Mouse (Mus musculus): ENCODE data around the gene Gm8693. TPM values are rescaled to one million over a fixed set of nuclear protein-coding genes. Genes with fewer than 3 reads are reported as not detected.
"Not testable (repeated sequence)": the region's sequence is repeated elsewhere in the genome, so short reads cannot be mapped to it uniquely, and the experiment has no call there.

Gene Gm8693
- polyA plus RNA-seq (2012; rRNA removed), result not detected in 2 replicates

DNA sequence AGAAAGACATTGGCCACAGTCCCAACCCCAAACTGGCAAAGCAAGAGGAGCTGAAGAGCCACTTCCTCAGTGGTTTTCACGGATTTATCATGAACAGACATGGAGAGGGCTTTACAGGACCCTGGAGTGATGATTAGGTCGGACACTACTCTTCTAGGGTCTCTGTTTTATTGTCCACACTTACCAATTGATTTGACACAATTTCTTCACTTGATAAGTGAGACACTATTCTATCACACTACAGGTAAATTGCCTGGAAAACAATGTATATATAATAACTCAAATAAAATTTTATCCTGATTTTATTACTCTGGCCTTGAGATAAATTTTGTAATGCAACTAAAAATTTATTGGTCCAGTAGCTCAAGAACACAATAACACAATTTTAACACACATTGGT, at the start of gene Gm8693:
Gene Gm8693 (minus strand): TSS at position 101 of the 400 bp plus-strand sequence.
- H3K4me3 ChIP-seq (ENCODE audit: insufficient read depth, low read length); H3K4me1 ChIP-seq (ENCODE audit: control insufficient read depth, insufficient read depth, low read length); H3K27ac ChIP-seq (ENCODE audit: insufficient read depth, low read length): not testable (repeated sequence)

DNA sequence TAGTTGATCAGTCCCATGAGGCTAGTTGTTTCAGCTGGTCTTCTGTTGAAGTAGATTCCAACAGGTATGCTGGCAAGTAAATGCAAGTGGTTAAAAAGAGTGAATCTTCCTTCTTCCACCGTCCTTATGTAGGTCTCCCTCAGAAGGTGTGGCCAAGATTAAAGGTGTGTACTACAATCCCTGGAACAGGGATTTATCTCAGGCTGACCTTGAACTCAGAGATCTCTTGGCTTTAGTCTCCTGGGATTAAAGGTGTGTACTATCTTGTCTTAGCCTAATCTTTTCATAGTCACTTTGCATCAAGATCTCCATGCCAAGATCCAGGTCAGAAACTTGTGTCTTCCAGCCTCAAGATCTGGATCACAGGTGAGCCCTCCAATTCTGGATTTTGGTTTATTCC, 27.5 kb upstream of the Gm8693 start, which contains the start of gene Gm4567:
Gene Gm4567 (minus strand): TSS at position 101 of the 400 bp plus-strand sequence.
- not testable (repeated sequence) for H3K4me1 ChIP-seq (ENCODE audit: control insufficient read depth, insufficient read depth, low read length); H3K4me3 ChIP-seq (ENCODE audit: insufficient read depth, low read length); H3K27ac ChIP-seq (ENCODE audit: insufficient read depth, low read length)

DNA sequence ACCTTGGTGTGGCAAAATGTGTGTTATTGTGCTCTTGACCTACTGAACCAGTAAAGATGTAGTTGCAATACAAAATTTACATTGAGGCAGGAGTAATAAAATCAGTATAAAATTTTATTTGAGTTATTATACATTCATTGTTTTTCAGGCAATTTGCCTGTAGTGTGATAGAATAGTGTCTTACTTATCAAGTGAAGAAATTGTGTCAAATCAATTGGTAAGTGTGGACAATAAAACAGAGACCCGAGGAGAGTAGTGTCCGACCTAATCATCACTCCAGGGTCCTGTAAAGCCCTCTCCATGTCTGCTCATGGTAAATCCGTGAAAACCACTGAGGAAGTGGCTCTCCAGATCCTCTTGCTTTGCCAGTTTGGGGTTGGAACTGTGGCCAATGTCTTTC, 34.4 kb downstream of the Gm8693 start, which contains the start of gene Vmn1r155:
Gene Vmn1r155 (plus strand): TSS at position 301 of the 400 bp plus-strand sequence.
- not testable (repeated sequence) for H3K4me1 ChIP-seq (ENCODE audit: control insufficient read depth, insufficient read depth, low read length); H3K27ac ChIP-seq (ENCODE audit: insufficient read depth, low read length); H3K4me3 ChIP-seq (ENCODE audit: insufficient read depth, low read length)

Other genes starting within 250 kb of the Gm8693 start
- not detected in 2 replicates for gene Gm10665, start 228.2 kb downstream of the Gm8693 start, polyA plus RNA-seq (2012; rRNA removed)
- gene Vmn1r151, start 192.6 kb downstream of the Gm8693 start, polyA plus RNA-seq (2012; rRNA removed), result not detected in 2 replicates
- gene Vmn1r152, start 169.3 kb downstream of the Gm8693 start, polyA plus RNA-seq (2012; rRNA removed), result not detected in 2 replicates
- not detected in 2 replicates for gene Gm8677, start 157.4 kb downstream of the Gm8693 start, polyA plus RNA-seq (2012; rRNA removed)
- gene Gm4201, start 127.0 kb downstream of the Gm8693 start, polyA plus RNA-seq (2012; rRNA removed), result not detected in 2 replicates
- gene Gm4565, start 104.2 kb downstream of the Gm8693 start, polyA plus RNA-seq (2012; rRNA removed), result not detected in 2 replicates
- not detected in 2 replicates for gene Vmn1r155, start 34.3 kb downstream of the Gm8693 start, polyA plus RNA-seq (2012; rRNA removed)
- gene Gm4567, start 27.4 kb upstream of the Gm8693 start, polyA plus RNA-seq (2012; rRNA removed), result not detected in 2 replicates
- gene Vmn1r157, start 69.4 kb upstream of the Gm8693 start, polyA plus RNA-seq (2012; rRNA removed), result not detected in 2 replicates
- not detected in 2 replicates for gene Vmn1r158, start 98.5 kb upstream of the Gm8693 start, polyA plus RNA-seq (2012; rRNA removed)
- gene Vmn1r159, start 151.3 kb upstream of the Gm8693 start, polyA plus RNA-seq (2012; rRNA removed), result not detected in 2 replicates
- gene Vmn1r160, start 178.9 kb upstream of the Gm8693 start, polyA plus RNA-seq (2012; rRNA removed), result not detected in 2 replicates